Mouse (Mus musculus) lung, embryonic 14.5 days (tissue): ENCODE measurements around the gene Gm3591. TPM values are rescaled to one million over a fixed set of nuclear protein-coding genes. Genes with fewer than 3 reads are reported as not detected.
"Not testable (repeated sequence)": the region's sequence is repeated elsewhere in the genome, so short reads cannot be mapped to it uniquely, and the experiment has no call there.

Source experiments
- ATAC-seq: fragments of 200-750 bp; cut with Nextera tagmentation; 2 replicates; pipeline ENCODE4 v1.8.0; 2017; ENCODE audit warnings: mild to moderate bottlenecking, moderate TSS enrichment, moderate library complexity; ENCODE audit not compliant: insufficient read depth
- DNase-seq: peaks from one replicate; pipeline ENCODE4 v3.0.0-alpha.2; 2015
- H3K27ac ChIP-seq: fragments of 300-500 bp; sonication (generic); 2 replicates; pipeline ENCODE4 v1.5.1; 2014; ENCODE audit warnings: low read depth, mild to moderate bottlenecking, moderate library complexity
- H3K27me3 ChIP-seq: fragments of 300-500 bp; sonication (generic); 2 replicates; pipeline ENCODE4 v1.6.1; 2014; ENCODE audit warnings: low read length, control low read depth; ENCODE audit not compliant: insufficient read depth
- H3K36me3 ChIP-seq: fragments of 300-500 bp; sonication (generic); 2 replicates; pipeline ENCODE4 v1.6.1; 2014; ENCODE audit warnings: control low read depth; ENCODE audit not compliant: insufficient read depth
- H3K4me1 ChIP-seq: fragments of 300-500 bp; sonication (generic); 2 replicates; pipeline ENCODE4 v1.6.1; 2014; ENCODE audit warnings: antibody characterized with exemption, control low read depth; ENCODE audit not compliant: insufficient read depth
- H3K4me2 ChIP-seq: fragments of 300-500 bp; sonication (generic); 2 replicates; pipeline ENCODE4 v1.6.1; 2014; ENCODE audit warnings: mild to moderate bottlenecking
- H3K4me3 ChIP-seq: fragments of 300-500 bp; sonication (generic); 2 replicates; pipeline ENCODE4 v1.5.1; 2014; ENCODE audit warnings: low read depth, low read length
- H3K9ac ChIP-seq: fragments of 300-500 bp; sonication (generic); 2 replicates; pipeline ENCODE4 v1.6.1; 2014
- H3K9me3 ChIP-seq: fragments of 300-500 bp; sonication (generic); 2 replicates; pipeline ENCODE4 v1.6.1; 2016; ENCODE audit warnings: low read depth, low read length, control low read depth
- WGBS: fragments of 180-500 bp; shearing (Covaris S2); extraction: QIAGEN DNeasy Blood & Tissue Kit; methylation state at CpG from one replicate; pipeline ENCODE4 v1.1.7; 2014; 5-methylcytosine and 5-hydroxymethylcytosine counted together
- polyA plus RNA-seq: library from polyadenylated mRNA; unstranded; fragments of >200 nt; fragmentation: Nextera tagmentation; extraction: Ambion mirVana; gene quantifications from 2 replicates; pipeline ENCODE4 v1.2.1, GENCODE M21; 2014

Gm3591 gene
- polyA plus RNA-seq = 0.42 and 0.70 TPM in 2 replicates

DNA sequence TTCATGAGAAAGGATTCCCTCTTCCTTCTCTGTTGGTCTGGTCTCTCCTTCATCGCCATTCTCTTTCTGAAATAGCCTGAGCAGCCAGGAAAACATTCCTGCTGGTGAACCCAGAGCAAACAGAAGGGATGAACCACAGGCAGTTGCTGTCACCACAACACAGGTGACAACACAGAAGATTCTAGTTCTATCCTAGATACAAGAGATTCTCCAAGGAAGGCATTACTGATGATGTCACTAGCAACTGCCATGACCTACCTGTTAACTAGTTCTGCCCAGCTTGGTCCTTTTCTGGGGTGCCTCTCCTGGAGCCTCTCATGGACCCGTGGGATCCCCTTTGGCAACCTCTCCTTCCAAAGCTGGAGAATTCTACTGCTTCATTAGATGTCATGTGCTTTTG lies at the start of gene Gm3591:
Gene Gm3591, minus strand, starts transcription at position 101 of the 400 bp plus-strand sequence.
- no CpG with 5 or more reads among the region's 2 CpGs for WGBS
- H3K9me3 ChIP-seq, H3K9ac ChIP-seq, H3K27ac ChIP-seq, H3K4me2 ChIP-seq, H3K4me3 ChIP-seq, H3K27me3 ChIP-seq, DNase-seq, ATAC-seq, H3K4me1 ChIP-seq, H3K36me3 ChIP-seq: not testable (repeated sequence)

DNA sequence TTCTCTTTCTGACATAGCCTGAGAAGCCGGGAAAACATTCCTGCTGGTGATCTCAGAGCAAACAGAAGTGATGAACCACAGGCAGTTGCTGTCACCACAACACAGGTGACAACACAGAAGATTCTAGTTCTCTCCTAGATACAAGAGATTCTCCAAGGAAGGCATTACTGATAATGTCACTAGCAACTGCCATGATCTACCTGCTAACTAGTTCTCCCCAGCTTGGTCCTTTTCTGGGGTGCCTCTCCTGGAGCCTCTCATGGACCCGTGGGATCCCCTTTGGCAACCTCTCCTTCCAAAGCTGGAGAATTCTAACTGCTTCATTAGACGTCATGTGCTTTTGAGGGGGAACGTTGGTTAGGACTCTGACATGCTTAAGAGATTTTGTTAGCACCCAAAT lies 32.2 kb upstream of the Gm3591 start, which contains the start of gene Gm3594:
Gene Gm3594, minus strand, starts transcription at position 101 of the 400 bp plus-strand sequence.
- ATAC-seq, H3K36me3 ChIP-seq, H3K9me3 ChIP-seq, H3K9ac ChIP-seq, H3K4me1 ChIP-seq, H3K27ac ChIP-seq, H3K27me3 ChIP-seq, DNase-seq, H3K4me3 ChIP-seq, H3K4me2 ChIP-seq: not testable (repeated sequence)
- WGBS = no CpG with 5 or more reads among the region's 4 CpGs

DNA sequence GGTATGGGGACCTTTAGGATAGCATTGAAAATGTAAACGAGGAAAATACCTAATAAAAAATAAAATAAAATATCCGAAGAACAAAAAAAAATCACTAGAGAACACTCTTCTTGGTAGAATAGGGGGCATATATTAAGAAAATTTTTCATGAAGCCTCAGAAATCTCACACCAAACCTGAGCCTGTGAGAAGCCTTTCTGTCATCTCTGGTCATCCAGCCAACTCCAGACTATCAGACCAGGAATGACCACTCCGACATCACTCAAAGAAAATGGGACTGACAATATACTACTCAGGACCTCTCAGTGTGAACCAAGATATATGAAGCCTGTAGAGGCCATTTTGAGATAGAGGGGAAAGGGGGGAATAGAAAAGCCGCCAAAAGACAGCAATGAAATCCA lies 28.5 kb upstream of the Gm3591 start:
- not testable (repeated sequence) for ATAC-seq
- WGBS = 86% methylated on average over 2 of the region's 4 CpGs

DNA sequence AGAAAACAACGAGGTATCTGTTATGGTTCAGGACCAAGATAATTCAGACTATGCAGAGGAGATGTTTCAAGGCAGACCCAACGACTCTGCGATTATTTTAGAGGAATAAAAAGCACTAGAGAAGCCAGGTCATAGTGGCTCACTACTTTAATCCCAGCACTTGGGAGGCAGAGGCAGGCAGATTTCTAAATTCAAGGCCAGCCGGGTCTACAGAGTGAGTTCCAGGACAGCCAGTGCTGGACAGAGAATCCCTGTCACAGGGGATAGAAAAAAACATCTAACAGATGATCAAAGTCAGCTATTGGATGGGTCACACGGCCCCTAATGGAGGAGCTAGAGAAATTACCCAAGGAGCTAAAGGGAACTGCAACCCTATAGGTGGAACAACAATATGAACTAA lies 27.9 kb upstream of the Gm3591 start:
- not testable (repeated sequence) for ATAC-seq

More for the DNA sequence above, 28.5 kb upstream of the Gm3591 start:
- H3K4me1 ChIP-seq, H3K4me3 ChIP-seq, H3K36me3 ChIP-seq, DNase-seq, H3K9me3 ChIP-seq, H3K4me2 ChIP-seq, H3K27me3 ChIP-seq, H3K9ac ChIP-seq, H3K27ac ChIP-seq: not testable (repeated sequence)

DNA sequence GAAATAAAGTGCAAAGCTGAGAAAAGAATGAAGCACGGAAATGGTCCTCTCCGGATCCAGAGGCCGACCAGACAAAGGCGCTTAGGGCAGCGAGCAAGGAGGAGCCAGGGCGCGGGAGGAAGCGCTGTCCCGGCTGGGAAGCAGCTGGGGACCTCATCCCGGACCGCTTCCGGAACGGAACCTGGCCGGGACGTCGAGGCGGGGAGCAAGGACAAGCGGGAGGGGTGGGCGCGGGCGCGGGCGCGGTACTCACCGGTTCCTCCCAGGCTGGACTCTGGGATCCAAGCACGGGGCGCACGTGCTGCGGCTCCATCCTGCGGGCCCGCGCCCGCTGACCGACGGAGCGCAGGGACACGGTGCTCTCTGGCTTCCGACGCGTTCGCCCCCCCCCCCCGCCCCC lies 14.5 kb upstream of the Gm3591 start:
- not testable (repeated sequence) for H3K27ac ChIP-seq, H3K36me3 ChIP-seq, DNase-seq, H3K9me3 ChIP-seq, ATAC-seq, H3K4me3 ChIP-seq, H3K9ac ChIP-seq, H3K27me3 ChIP-seq, H3K4me2 ChIP-seq, H3K4me1 ChIP-seq
- 17% methylated on average over 18 of the region's 42 CpGs for WGBS

More for the DNA sequence above, 27.9 kb upstream of the Gm3591 start:
- H3K4me2 ChIP-seq, H3K4me3 ChIP-seq, H3K27ac ChIP-seq, DNase-seq, H3K36me3 ChIP-seq, H3K27me3 ChIP-seq, H3K4me1 ChIP-seq, H3K9me3 ChIP-seq, H3K9ac ChIP-seq: not testable (repeated sequence)
- 33% methylated on average over 1 of the region's 5 CpGs for WGBS

DNA sequence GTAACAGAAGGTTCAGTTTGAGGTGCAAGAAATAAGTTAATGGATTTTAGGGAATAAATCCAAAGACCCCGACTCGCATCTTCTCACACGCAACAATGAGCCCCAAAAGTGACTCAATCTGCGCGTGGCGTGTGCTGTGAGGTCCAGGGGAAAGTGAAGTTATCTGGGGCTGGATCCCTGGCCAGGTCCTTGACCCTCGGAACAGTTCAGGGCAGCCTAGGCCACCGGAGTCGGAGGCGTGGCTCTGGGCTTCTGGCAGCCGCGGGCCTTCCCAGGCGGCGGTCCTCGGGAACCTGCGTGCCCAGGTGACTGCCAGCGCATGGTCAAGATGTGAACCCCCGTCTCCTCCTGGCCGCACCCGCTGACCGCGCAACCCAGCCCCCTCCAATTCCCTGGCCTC lies 14.1 kb upstream of the Gm3591 start:
- H3K4me2 ChIP-seq = peak overlapping the region; percentile 32; the same call in 1 of the 2 replicates
- not testable (repeated sequence) for H3K36me3 ChIP-seq, H3K4me1 ChIP-seq, H3K9ac ChIP-seq, H3K4me3 ChIP-seq, H3K9me3 ChIP-seq, H3K27ac ChIP-seq, DNase-seq, ATAC-seq, H3K27me3 ChIP-seq
- 19% methylated on average over 19 of the region's 22 CpGs for WGBS

DNA sequence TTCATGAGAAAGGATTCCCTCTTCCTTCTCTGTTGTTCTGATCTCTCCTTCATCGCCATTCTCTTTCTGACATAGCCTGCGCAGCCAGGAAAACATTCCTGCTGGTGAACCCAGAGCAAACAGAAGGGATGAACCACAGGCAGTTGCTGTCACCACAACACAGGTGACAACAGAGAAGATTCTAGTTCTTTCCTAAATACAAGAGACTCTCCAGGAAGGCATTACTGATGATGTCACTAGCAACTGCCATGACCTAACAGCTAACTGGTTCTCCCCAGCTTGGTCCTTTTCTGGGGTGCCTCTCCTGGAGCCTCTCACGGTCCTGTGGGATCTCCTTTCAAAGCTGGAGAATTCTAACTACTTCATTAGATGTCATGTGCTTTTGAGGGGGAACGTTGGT lies 22.1 kb downstream of the Gm3591 start, which contains the start of gene Gm16440:
Gene Gm16440, minus strand, starts transcription at position 101 of the 400 bp plus-strand sequence.
- DNase-seq, H3K27ac ChIP-seq, H3K4me2 ChIP-seq, H3K36me3 ChIP-seq, H3K27me3 ChIP-seq, ATAC-seq, H3K4me1 ChIP-seq, H3K9me3 ChIP-seq, H3K4me3 ChIP-seq, H3K9ac ChIP-seq: not testable (repeated sequence)
- 83% methylated on average over 2 of the region's 4 CpGs for WGBS

Other genes starting within 250 kb of the Gm3591 start
- not detected in 2 replicates for gene Gm21560, start 193.2 kb downstream of the Gm3591 start, polyA plus RNA-seq
- 1.2 and 1.4 TPM in 2 replicates for gene Gm3411, start 125.2 kb downstream of the Gm3591 start, polyA plus RNA-seq
- gene Gm21103, start 107.6 kb downstream of the Gm3591 start, polyA plus RNA-seq = not detected in 2 replicates
- not detected in 2 replicates for gene Gm3618, start 68.8 kb downstream of the Gm3591 start, polyA plus RNA-seq
- gene Gm16440, start 22.2 kb downstream of the Gm3591 start, polyA plus RNA-seq = not detected in 2 replicates
- not detected in 2 replicates for gene Gm3594, start 32.1 kb upstream of the Gm3591 start, polyA plus RNA-seq
- gene Gm8356, start 124.8 kb upstream of the Gm3591 start, polyA plus RNA-seq = not detected in 2 replicates
- 0.37 TPM in 1 of 2 replicates, not detected in the other for gene Gm3629, start 178.1 kb upstream of the Gm3591 start, polyA plus RNA-seq
- gene Gm3460, start 209.9 kb upstream of the Gm3591 start, polyA plus RNA-seq = not detected in 2 replicates